Mouse (Mus musculus) right cerebral cortex, postnatal 36 days (tissue): ENCODE data around the gene Akap2.

Experiments used
- DNase-seq, 2 experiments: peaks; one replicate each; pipeline ENCODE4 v3.0.0; 2022; ENCODE audit warnings: low spot score in 2 of 2, mixed read lengths in 1 of 2

Akap2 gene

GRCm38 (mm10) chr4:57832318-57832717 is 114.9 kb downstream of the Akap2 start:
- DNase-seq, result no peak

GRCm38 (mm10) chr4:57833060-57833459 is 115.6 kb downstream of the Akap2 start:
- no peak for DNase-seq

- DNase-seq, result no peak
Measured at GRCm38 (mm10) chr4:57834141-57834540, 116.7 kb downstream of the Akap2 start.

- DNase-seq, result no peak
Measured at GRCm38 (mm10) chr4:57837089-57837488, 119.6 kb downstream of the Akap2 start.

- DNase-seq, result no peak
Measured at GRCm38 (mm10) chr4:57839343-57839742, 121.9 kb downstream of the Akap2 start.

GRCm38 (mm10) chr4:57841911-57842310 is 124.5 kb downstream of the Akap2 start:
- no peak for DNase-seq

GRCm38 (mm10) chr4:57842472-57843305 is 125.2 kb downstream of the Akap2 start:
- no peak for DNase-seq

GRCm38 (mm10) chr4:57845031-57845431 is 127.6 kb downstream of the Akap2 start:
- peak in 1 of 2 experiments; percentile 23 for DNase-seq

GRCm38 (mm10) chr4:57845541-57846210 is 128.2 kb downstream of the Akap2 start:
- DNase-seq, result no peak

GRCm38 (mm10) chr4:57846381-57846990 is 129.0 kb downstream of the Akap2 start:
- no peak for DNase-seq

GRCm38 (mm10) chr4:57846991-57847422 is 129.6 kb downstream of the Akap2 start:
- DNase-seq, result no peak

GRCm38 (mm10) chr4:57847676-57848075 is 130.2 kb downstream of the Akap2 start:
- no peak for DNase-seq

- no peak for DNase-seq
Measured at GRCm38 (mm10) chr4:57849465-57849864, 132.0 kb downstream of the Akap2 start.

- DNase-seq, result no peak
Measured at GRCm38 (mm10) chr4:57851731-57852130, 134.3 kb downstream of the Akap2 start.

GRCm38 (mm10) chr4:57852461-57853040 is 135.1 kb downstream of the Akap2 start:
- no peak for DNase-seq

GRCm38 (mm10) chr4:57854181-57854580 is 136.7 kb downstream of the Akap2 start:
- DNase-seq, result no peak

- DNase-seq, result no peak
Measured at GRCm38 (mm10) chr4:57855281-57855941, 138.0 kb downstream of the Akap2 start.

GRCm38 (mm10) chr4:57856673-57857072 is 139.2 kb downstream of the Akap2 start:
- no peak for DNase-seq

- no peak for DNase-seq
Measured at GRCm38 (mm10) chr4:57860204-57860611, 142.8 kb downstream of the Akap2 start.

GRCm38 (mm10) chr4:57861166-57861565 is 143.7 kb downstream of the Akap2 start:
- DNase-seq, result no peak

GRCm38 (mm10) chr4:57861856-57862255 is 144.4 kb downstream of the Akap2 start:
- DNase-seq, result no peak
